Mouse (Mus musculus) T-cell, adult 2 months (primary cell): ENCODE data around the gene Alox5.
"Not testable (repeated sequence)": the region's sequence is repeated elsewhere in the genome, so short reads cannot be mapped to it uniquely, and the experiment has no call there.

ENCODE experiments used
- DNase-seq: peaks from one replicate; pipeline ENCODE4 v3.0.0; 2022; ENCODE audit warnings: low spot score

The Alox5 gene

DNA sequence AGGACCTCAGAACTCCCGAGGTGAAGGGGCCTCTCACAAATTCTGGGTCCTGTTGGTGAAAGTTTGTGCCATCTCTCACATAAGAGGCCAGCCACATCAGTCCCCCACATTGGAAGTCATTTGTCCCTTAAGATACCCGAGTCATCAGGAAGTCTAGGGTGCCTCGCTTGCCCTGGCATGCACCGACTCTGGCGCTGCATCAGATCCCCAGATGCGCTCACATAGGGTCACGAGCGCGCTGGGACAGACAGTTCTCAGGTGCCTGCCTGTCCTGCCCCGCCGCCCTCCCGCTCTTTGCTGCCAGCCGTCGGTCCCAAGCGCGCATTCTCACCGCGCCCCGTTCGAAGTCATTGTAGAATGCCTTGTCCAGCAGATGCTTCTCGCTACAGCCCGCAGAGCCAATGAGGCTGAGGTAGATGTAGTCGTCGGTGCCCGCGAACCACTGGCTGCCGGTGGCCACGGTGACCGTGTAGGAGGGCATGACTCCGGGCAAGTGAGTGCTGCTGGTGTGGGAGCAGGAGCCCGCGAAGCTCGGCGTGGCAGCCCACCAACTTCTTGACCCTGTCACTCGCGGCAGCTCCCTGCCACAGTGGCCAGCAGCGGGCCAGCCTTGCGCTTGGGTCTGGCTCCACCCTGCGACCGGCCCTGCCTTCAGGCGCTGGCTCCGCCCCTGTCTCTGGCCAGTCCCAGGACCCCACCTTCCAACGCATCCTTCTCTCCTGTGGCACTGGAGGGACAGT, at the start of gene Alox5:
Gene Alox5, minus strand, starts transcription at position 635 of the 740 bp plus-strand sequence.
- DNase-seq = no peak

DNA sequence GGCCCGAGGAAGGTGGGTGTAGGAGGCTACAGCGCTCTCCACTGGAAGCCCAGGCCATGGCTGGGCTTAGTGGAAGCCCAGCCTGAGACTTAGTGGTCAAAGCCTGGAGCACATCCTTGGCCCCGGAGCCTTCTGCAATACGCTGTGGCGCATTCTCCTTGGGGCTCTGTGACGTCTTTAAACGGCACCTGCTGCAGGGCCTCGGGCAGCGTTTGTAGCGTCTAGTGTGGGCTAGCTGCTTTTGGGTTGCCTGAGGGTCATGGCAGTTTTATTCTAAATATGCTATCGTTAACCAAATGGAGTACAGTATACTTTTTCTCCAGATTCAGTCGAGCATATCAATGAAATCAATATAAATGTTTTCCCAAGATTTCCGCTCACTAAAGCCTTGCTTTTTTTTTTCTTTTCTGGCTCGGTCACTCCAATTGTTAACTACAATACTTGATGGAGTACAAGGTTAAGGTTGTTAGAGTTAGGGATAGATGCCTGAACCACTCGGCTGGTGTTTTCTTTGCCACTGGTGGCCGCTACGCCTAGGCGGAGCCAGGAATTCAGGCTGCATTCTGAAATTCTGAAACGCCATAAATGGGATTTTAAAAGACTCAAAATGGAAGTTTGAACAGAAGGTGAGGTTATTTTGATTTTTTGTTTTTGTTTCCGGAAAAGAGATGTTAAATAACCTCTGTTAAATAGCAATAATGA, 45.5 kb upstream of the Alox5 start, which contains the start of gene Olfr212:
Gene Olfr212, plus strand, starts transcription at position 215 of the 702 bp plus-strand sequence.
- DNase-seq = not testable (repeated sequence)

- no peak for DNase-seq
Observed at GRCm38 (mm10) chr6:116495960-116496359, 35.0 kb upstream of the Alox5 start.

DNA sequence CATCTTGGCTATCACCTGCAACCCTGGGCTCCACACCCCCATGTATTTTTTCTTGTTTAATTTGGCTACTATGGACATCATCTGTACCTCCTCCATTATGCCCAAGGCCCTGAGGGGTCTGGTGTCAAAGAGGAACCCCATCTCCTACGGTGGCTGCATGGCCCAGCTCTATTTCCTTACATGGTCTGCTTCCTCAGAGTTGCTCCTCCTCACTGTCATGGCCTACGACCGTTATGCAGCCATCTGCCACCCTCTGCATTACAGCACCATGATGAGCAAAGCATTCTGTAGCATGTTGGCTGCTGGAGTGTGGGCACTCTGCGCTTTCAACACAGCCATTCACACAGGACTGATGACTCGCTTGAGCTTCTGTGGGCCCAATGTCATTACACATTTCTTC, 32.8 kb upstream of the Alox5 start:
- DNase-seq = no peak

GRCm38 (mm10) chr6:116488791-116489190, 27.8 kb upstream of the Alox5 start, which contains the start of gene Olfr211:
Gene Olfr211, plus strand, starts transcription at chr6:116489091.
- no peak for DNase-seq

GRCm38 (mm10) chr6:116486833-116487232, 25.9 kb upstream of the Alox5 start:
- no peak for DNase-seq

DNA sequence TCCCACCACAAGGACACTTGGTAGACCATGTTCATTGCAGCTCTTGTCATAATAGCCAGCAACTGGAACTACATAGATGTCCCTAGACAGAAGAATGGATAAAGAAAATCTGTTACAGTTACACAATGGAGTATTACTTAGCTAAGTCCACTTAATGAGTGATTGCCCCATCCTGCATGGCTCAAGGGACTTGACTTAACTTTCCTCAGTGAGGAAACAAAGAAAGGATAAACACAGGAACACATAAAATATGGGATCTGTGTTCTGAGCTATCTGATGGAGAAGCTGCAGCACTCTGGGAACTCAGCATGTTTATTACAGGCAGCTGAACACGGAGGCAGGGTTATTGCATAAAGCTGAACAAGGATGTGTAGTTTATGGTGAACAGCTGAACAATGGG, 24.1 kb upstream of the Alox5 start:
- DNase-seq = no peak

GRCm38 (mm10) chr6:116468081-116468480, 7.1 kb upstream of the Alox5 start:
- no peak for DNase-seq

GRCm38 (mm10) chr6:116459232-116459631, 1.7 kb downstream of the Alox5 start:
- DNase-seq = no peak

DNA sequence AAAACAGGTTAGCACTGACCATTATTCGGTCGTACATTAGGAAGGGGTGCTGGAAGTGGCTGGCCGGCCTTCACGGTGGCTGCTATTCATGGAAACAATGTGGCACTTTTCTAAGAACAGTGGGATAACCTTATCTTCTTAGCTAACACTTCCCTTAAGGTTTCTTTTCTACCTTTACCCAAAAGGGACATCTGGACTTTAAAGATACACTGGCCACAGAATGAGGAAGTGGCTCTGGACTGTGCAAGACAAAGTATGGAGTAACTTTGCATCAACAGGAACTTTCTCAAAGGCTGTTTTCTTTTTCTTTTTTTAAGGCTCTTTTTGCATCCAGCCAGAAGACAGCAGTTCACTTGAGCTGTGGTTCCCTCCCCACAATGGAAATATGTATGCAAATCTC, 2.2 kb downstream of the Alox5 start:
- no peak for DNase-seq

DNA sequence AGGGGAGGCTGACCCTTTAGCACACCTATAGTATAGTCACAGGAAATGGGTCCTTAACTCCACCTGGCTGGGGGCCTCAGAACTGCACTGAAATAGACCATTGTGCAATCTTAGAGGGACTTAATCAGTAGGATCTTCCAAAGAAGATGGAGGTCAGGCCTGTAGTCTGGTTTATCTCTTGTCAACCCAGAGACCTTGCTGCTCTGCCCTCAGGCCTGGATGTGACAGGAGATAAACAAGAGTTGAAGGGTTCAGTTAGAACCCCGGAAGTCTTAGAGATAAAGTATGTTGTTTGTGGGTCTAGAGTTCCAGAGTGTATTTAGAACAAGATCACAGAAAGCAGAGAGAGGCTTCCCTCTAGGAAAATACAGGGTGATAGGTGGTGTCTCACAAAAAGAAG, 4.5 kb downstream of the Alox5 start:
- no peak for DNase-seq

DNA sequence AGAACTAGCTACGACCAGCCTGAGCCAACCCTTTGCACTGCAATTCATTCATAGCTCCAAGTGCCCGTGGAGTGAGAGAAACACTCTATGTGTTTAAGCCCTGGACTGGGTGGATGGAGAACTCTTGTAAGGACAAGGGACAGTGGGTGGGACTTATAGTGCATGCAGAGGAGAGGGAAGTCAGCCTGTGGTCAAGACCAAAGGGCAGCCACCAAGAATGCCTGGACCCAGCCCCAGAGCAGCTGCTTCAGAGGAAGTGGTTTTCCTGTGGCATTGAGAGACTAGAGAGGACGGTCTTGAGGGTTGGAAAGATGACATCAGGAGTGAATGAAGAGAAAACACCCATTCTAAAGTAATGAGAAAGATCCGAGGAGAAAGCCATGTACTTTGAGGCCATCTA, 5.2 kb downstream of the Alox5 start:
- no peak for DNase-seq

DNA sequence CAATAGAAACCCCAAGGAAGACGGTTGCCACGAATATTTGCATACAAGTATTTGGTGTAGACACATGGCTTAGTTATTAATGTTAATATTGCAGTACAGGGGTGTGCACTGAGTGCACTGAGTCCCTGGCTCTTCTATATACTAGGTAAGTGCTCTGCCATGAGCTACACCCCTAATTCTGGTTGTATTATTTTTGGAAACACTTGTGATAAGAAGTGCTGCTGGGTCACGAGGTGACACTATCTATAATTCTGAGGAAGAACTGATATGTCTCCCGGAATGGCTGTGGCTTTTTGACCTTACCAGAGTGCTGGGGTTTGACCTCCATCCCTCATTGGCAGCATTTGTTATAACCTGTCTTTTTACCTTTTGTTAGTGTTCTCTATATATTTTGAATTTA, 20.1 kb downstream of the Alox5 start:
- no peak for DNase-seq

GRCm38 (mm10) chr6:116440447-116440846, 20.5 kb downstream of the Alox5 start:
- no peak for DNase-seq

DNA sequence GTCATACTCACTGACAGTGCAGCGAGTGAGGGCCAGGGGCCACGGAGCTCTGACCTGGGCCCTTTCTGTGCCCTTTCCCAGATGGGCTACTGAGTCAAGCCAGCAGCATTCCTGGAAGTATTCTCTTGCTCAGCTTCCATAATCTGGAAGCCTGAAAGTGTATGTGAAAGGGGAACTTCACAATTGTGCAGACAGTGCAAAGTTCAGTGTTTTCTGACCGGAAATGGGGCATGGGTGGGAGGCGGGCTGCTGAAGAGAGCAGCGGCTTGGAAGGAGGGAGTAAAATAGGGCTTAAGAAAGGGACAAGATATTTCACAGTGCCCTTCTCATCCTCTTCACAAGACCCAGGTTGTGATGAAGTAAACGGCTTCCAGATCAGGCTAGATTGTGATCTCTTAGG, 21.4 kb downstream of the Alox5 start:
- no peak for DNase-seq

- no peak for DNase-seq
Observed at GRCm38 (mm10) chr6:116438864-116439263, 22.1 kb downstream of the Alox5 start.

DNA sequence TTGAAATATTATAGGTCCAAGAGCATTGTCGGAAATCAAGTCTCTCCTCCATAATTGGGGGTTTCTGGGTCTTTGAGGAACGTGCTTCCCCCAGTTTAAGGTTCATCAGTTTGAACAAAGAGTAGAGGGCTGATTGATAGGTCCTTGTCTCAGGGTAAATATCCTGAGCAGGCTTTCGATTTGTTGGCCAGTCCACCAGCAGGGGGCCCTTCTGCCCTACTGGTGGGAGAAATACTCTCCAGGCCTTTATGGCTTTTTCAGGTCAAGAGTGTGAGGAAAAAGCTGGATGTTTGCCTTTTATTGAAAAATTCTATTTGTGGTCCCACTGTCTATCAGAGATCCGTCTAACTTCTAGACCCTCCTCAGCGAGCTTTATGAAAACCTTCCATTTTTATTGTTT, 32.7 kb downstream of the Alox5 start:
- no peak for DNase-seq

- no peak for DNase-seq
Observed at GRCm38 (mm10) chr6:116427552-116427951, 33.4 kb downstream of the Alox5 start.

- no peak for DNase-seq
Observed at GRCm38 (mm10) chr6:116423664-116424063, 37.3 kb downstream of the Alox5 start.

DNA sequence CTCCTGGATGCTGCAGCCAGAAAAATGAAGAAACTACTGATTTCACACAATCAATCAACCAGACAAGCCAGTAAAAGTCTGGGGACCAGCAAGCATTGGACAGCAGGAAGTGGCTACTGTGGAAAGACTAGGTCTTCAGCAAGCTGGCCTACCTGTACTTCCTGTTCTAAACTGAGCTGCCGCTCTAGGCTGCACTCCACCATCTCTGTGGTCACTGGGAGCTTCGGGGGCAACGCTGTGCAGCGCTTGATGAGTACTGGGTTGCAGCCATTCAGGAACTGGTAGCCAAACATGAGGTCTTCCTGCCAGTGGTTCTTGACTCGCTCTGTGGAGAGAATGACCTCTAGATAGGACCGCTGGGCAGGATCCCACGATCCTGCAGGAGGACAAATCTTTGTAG, 38.0 kb downstream of the Alox5 start:
- DNase-seq = no peak

DNA sequence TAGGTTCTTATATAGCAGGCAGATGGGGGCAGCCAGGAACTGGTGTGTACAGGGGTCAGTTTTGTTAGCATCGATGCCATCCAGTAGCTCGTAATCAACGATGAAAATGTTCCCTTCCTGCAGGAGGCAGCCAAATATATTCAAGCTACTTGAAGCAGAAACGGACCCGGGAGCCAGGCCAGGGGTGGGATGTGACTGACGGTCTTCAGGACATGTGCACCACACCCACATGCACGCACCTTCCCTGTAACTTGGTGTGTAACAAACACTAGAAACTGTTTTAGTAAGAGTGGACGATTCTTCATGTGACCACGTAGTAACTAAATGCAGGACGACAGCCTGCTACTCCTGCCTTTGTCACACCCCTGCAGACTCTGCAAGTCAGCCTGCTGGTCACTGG, 40.7 kb downstream of the Alox5 start:
- DNase-seq = no peak

- DNase-seq = no peak
Observed at GRCm38 (mm10) chr6:116419699-116420098, 41.3 kb downstream of the Alox5 start.

- no peak for DNase-seq
Observed at GRCm38 (mm10) chr6:116418487-116418886, 42.5 kb downstream of the Alox5 start.
